Mouse (Mus musculus) hindbrain, embryonic 14.5 days (tissue): ENCODE data around the gene Frmd4b. TPM values are rescaled to one million over a fixed set of nuclear protein-coding genes. Genes with fewer than 3 reads are reported as not detected.
"Not testable (repeated sequence)": the region's sequence is repeated elsewhere in the genome, so short reads cannot be mapped to it uniquely, and the experiment has no call there.

ENCODE experiments used
- ATAC-seq: fragments of 200-750 bp; cut with Nextera tagmentation; 2 replicates; pipeline ENCODE4 v1.8.0; 2017; ENCODE audit warnings: moderate number of reproducible peaks, mild to moderate bottlenecking, moderate TSS enrichment, moderate library complexity; ENCODE audit not compliant: low FRiP score
- DNase-seq: peaks from one replicate; pipeline ENCODE4 v3.0.0-alpha.2; 2015; ENCODE audit warnings: low spot score
- H3K27ac ChIP-seq: fragments of 300-500 bp; sonication (generic); 2 replicates; pipeline ENCODE4 v1.5.1; 2014; ENCODE audit warnings: mild to moderate bottlenecking, moderate library complexity
- H3K27me3 ChIP-seq: fragments of 300-500 bp; sonication (generic); 2 replicates; pipeline ENCODE4 v1.6.1; 2014; ENCODE audit warnings: mild to moderate bottlenecking, low read length, mixed read lengths; ENCODE audit not compliant: control insufficient read depth, insufficient read depth
- H3K36me3 ChIP-seq: fragments of 300-500 bp; sonication (generic); replicated peaks from 2 replicates; pipeline ENCODE4 v1.6.1; 2014; ENCODE audit not compliant: control insufficient read depth, insufficient read depth
- H3K4me1 ChIP-seq: fragments of 300-500 bp; sonication (generic); replicated peaks from 2 replicates; pipeline ENCODE4 v1.6.1; 2014; ENCODE audit warnings: antibody characterized with exemption, low read length, mixed read lengths; ENCODE audit not compliant: control insufficient read depth, insufficient read depth
- H3K4me2 ChIP-seq: fragments of 300-500 bp; sonication (generic); replicated peaks from 2 replicates; pipeline ENCODE4 v1.6.1; 2014; ENCODE audit warnings: mild to moderate bottlenecking, moderate library complexity
- H3K4me3 ChIP-seq: fragments of 300-500 bp; sonication (generic); replicated peaks from 2 replicates; pipeline ENCODE4 v1.5.1; 2014; ENCODE audit warnings: mild to moderate bottlenecking, low read length
- H3K9ac ChIP-seq: fragments of 300-500 bp; sonication (generic); 2 replicates; pipeline ENCODE4 v1.6.1; 2014
- H3K9me3 ChIP-seq: fragments of 300-500 bp; sonication (generic); 2 replicates; pipeline ENCODE4 v1.6.1; 2016; ENCODE audit warnings: low read length; ENCODE audit not compliant: control insufficient read depth
- WGBS: fragments of 180-500 bp; shearing (Covaris S2); extraction: QIAGEN DNeasy Blood & Tissue Kit; methylation state at CpG from one replicate; pipeline ENCODE4 v1.1.7; 2014; 5-methylcytosine and 5-hydroxymethylcytosine counted together
- polyA plus RNA-seq: library from polyadenylated mRNA; unstranded; fragments of >200 nt; fragmentation: Nextera tagmentation; extraction: Ambion mirVana; gene quantifications from 2 replicates; pipeline ENCODE4 v1.2.1, GENCODE M21; 2014

Gene Frmd4b
- polyA plus RNA-seq, 1 experiment from 2014 or later, result 25.1 TPM

DNA sequence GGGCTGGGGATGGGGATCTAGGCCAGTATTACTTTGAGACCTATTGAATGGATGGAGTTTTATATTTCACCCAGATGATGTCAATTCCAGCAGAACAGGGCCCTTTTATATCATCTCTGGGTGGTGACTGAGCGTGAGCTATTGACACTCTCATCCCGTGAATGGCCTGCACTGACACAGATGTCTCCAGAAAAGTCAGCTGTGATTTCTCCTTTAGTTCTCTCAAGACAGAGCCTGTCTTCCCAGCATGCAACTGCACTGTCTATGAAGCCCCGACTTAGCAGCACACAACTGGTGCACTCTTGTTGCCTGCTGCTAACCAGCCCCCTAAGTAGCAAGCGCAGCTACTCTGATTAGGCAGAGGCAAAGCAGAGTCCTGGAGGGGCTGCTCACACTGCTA is 182.6 kb downstream of the Frmd4b start:
- H3K9ac ChIP-seq, result no peak overlapping the region
- no peaks in the 10 kb centered on the region for H3K36me3 ChIP-seq
- no peaks in the 10 kb centered on the region for H3K27me3 ChIP-seq
- DNase-seq (no peak), ATAC-seq (no peak)
- H3K4me2 ChIP-seq, result no peak overlapping the region
- 73% methylated on average over 4 of the region's 4 CpGs for WGBS
- H3K4me1 ChIP-seq, result peaks cover 7% of the 10 kb centered on the region; the same call in 1 of the 2 replicates
- H3K4me3 ChIP-seq, result no peak overlapping the region
- H3K9me3 ChIP-seq, result no peaks in the 10 kb centered on the region
- H3K27ac ChIP-seq, result no peak overlapping the region

DNA sequence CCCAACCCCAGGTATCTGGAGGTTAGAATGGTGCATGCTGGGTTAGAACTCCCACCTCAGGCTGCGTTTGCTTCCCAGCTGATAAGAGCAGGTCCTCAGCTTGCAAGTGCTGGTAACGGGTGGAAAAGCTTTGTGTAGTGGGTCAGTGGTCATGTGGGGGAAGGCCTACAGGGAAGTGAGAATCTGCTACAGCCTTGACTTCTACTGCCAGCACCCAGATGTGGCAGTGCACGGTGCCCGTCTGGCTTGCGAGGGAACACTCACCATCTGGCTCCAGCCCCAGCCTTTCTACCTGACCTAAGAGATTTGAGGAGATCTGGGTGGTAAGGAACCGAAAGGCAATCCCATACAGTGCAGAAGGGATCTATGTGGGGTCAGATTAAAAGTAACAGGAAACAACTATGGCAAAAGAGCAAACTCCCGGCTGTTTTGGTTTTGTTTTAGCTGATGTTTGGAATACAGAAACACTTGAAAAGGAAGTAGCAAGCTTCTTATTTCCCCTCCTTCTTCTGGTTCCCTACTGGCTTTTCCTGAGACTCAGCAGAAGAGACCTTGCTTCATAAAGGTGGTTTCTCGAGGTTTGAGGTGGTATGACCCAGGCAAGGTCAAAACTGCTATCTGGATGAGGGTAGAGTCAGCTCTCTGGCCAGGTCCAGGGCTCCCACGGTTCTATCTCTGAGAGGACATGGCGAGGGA is 185.9 kb downstream of the Frmd4b start:
- no peak overlapping the region for H3K4me2 ChIP-seq
- H3K36me3 ChIP-seq, result no peaks in the 10 kb centered on the region
- H3K9ac ChIP-seq, result no peak overlapping the region
- 0 out of 2 replicates have a peak, but pooled peaks cover 5% of the 10 kb centered on the region for H3K4me1 ChIP-seq
- H3K4me3 ChIP-seq, result no peak overlapping the region
- H3K27me3 ChIP-seq, result no peaks in the 10 kb centered on the region
- 81% methylated on average over 10 of the region's 10 CpGs for WGBS
- DNase-seq (no peak), ATAC-seq (no peak)
- no peaks in the 10 kb centered on the region for H3K9me3 ChIP-seq
- H3K27ac ChIP-seq, result no peak overlapping the region

- Histone ChIP-seq H3K4me2 (no peak overlapping the region), H3K27me3 (no peaks in the 10 kb centered on the region), H3K4me1 (no peaks in the 10 kb centered on the region), H3K4me3 (no peak overlapping the region), H3K9me3 (no peaks in the 10 kb centered on the region), H3K9ac (no peak overlapping the region), H3K36me3 (no peaks in the 10 kb centered on the region), H3K27ac (no peak overlapping the region)
- 84% methylated on average over 6 of the region's 6 CpGs for WGBS
- no peak for ATAC-seq
- DNase-seq, result no peak
These were observed 186.8 kb downstream of the Frmd4b start for GRCm38 (mm10) chr6:97430519-97430918.

DNA sequence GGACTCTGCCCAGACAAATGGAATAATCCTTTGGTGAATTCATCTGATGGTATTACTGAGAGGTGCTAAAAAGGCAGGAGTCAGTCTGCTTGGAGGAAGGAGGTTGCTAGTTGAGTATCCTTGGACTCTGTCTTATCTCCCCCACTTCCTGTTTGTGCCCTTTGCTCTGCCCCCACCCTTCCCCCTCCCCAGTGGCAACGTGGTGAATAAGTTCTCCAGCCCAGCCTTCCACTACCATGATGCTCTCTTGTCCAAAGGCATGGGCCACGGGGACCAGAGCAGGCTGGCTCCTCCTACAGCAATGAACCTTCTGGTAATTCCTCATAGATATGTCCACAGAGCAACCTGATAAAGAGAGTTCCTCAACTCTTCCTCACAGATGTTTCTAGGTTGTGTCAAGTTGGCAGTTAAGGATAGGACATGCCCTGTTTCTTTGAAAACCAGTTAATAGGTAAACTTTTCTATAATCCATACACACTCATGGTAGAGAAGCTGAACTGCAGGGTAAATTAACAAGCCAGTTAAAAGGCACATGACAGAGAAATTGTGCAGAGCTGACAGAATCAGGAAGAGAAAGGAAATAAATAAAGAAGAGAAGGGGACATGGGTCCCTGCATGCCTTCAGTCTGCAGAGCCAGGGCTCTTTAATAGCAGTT is 187.5 kb downstream of the Frmd4b start:
- Histone ChIP-seq H3K9ac (no peak overlapping the region), H3K36me3 (no peaks in the 10 kb centered on the region), H3K27ac (no peak overlapping the region), H3K27me3 (no peaks in the 10 kb centered on the region), H3K9me3 (no peaks in the 10 kb centered on the region), H3K4me3 (no peak overlapping the region), H3K4me1 (no peaks in the 10 kb centered on the region), H3K4me2 (no peak overlapping the region)
- ATAC-seq (no peak), DNase-seq (no peak)
- WGBS, result 48% methylated on average over 2 of the region's 2 CpGs

- no peak overlapping the region for H3K4me2 ChIP-seq
- no peak overlapping the region for H3K27ac ChIP-seq
- DNase-seq (peak; percentile 88), ATAC-seq (no peak)
- no peaks in the 10 kb centered on the region for H3K4me1 ChIP-seq
- no peaks in the 10 kb centered on the region for H3K9me3 ChIP-seq
- H3K4me3 ChIP-seq, result no peak overlapping the region
- H3K36me3 ChIP-seq, result no peaks in the 10 kb centered on the region
- WGBS, result 70% methylated on average over 7 of the region's 7 CpGs
- no peak overlapping the region for H3K9ac ChIP-seq
- no peaks in the 10 kb centered on the region for H3K27me3 ChIP-seq
These were observed 197.4 kb downstream of the Frmd4b start for GRCm38 (mm10) chr6:97419771-97420446.

GRCm38 (mm10) chr6:97416972-97417554 is 200.3 kb downstream of the Frmd4b start:
- ATAC-seq (peak; percentile 75; the same call in 1 of the 2 replicates), DNase-seq (peak; percentile 73)
- 53% methylated on average over 13 of the region's 13 CpGs for WGBS
- H3K4me3 ChIP-seq, result no peak overlapping the region
- H3K9ac ChIP-seq, result no peak overlapping the region
- no peaks in the 10 kb centered on the region for H3K9me3 ChIP-seq
- no peak overlapping the region for H3K4me2 ChIP-seq
- no peak overlapping the region for H3K27ac ChIP-seq
- no peaks in the 10 kb centered on the region for H3K36me3 ChIP-seq
- no peaks in the 10 kb centered on the region for H3K27me3 ChIP-seq
- H3K4me1 ChIP-seq, result no peaks in the 10 kb centered on the region

- not testable (repeated sequence) for H3K27ac ChIP-seq, H3K9ac ChIP-seq, ATAC-seq, H3K27me3 ChIP-seq, H3K4me3 ChIP-seq, H3K4me1 ChIP-seq, H3K4me2 ChIP-seq, DNase-seq, H3K36me3 ChIP-seq, H3K9me3 ChIP-seq
- 80% methylated on average over 4 of the region's 4 CpGs for WGBS
These were observed 201.8 kb downstream of the Frmd4b start for GRCm38 (mm10) chr6:97415578-97415977.

GRCm38 (mm10) chr6:97413453-97413852 is 203.9 kb downstream of the Frmd4b start:
- Histone ChIP-seq H3K9ac (no peak overlapping the region), H3K4me1 (no peaks in the 10 kb centered on the region), H3K4me2 (no peak overlapping the region), H3K27me3 (no peaks in the 10 kb centered on the region), H3K27ac (no peak overlapping the region), H3K36me3 (0 out of 2 replicates have a peak, but pooled peaks cover 4% of the 10 kb centered on the region), H3K4me3 (no peak overlapping the region), H3K9me3 (no peaks in the 10 kb centered on the region)
- DNase-seq (no peak), ATAC-seq (no peak)
- WGBS, result 80% methylated on average over 7 of the region's 7 CpGs

DNA sequence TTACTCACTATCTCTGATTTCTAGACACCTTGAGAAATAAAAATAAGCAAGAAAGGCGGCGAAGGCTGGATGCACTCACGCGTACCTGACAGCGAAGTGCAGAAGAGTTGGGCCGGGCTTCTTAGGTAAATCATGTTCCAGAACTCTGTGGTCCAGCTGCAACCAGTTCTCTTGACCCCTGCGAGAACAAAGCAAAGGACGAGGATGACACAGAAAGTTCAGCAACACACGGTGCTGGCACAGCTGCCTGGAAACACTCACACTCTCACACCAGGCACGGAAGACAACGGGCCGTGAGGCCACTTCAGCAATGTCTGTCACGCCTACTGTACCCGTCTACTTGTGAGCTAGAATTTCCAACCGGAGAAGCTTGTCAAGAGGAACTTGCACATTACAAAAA is 204.9 kb downstream of the Frmd4b start:
- 91% methylated on average over 15 of the region's 15 CpGs for WGBS
- Histone ChIP-seq H3K27me3 (no peaks in the 10 kb centered on the region), H3K4me3 (no peak overlapping the region), H3K27ac (no peak overlapping the region), H3K4me2 (no peak overlapping the region), H3K9me3 (no peaks in the 10 kb centered on the region), H3K36me3 (0 out of 2 replicates have a peak, but pooled peaks cover 4% of the 10 kb centered on the region), H3K9ac (no peak overlapping the region), H3K4me1 (no peaks in the 10 kb centered on the region)
- ATAC-seq, result no peak
- no peak for DNase-seq
